Mouse (Mus musculus) neural tube, embryonic 10.5 days (tissue): ENCODE results near the gene Rpa3.

Experiments
- DNase-seq: peaks from one replicate; pipeline ENCODE4 v3.0.0-alpha.2; 2017; ENCODE audit warnings: low spot score; ENCODE audit errors: extremely low spot score

The Rpa3 gene

DNA sequence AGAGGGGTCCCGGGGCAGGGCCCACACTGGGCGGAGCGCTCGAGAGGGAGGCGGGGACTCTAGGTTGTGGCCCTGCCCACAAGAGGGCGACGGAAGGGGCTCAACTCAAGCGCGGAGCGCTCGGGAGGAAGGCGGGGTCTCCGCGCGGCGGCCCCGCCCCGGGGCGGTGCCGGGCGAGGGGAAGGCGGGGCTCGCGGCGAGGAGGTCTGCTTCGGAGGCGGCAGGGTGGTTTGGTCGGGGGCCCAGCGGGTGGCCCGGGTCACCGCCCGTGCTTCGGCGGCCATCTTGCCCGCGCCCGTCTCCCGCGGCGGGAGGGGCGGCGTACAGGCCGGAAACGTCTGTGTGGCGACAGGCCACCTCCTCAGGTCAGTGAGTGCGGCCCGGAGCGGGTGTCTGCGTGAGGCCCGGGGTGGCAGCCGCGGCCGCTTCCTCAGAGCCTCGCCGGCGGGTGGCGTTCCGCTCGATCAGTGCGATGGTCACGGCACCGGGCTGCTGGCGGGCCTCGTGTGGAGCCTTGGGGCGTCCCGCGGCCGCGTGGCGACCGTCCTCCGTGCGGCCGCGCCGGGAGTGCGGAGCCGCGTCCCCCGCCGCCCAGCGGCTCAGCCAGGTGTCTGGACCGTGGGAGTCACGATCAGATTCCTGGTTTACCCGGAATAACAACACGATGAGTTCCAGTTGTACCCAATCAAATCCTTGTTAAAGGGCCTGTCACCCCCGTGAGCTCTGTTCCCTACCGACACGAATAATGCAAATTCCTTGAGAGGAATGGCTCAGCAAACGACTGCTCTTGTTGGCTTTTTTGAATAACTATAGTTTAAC is 49.7 kb downstream of the Rpa3 start, which contains the start of gene Mios:
Mios (plus strand) TSS at position 176 of the 819 bp plus-strand sequence.
- peak; percentile 90 for DNase-seq
